Mouse (Mus musculus) neural tube, embryonic 14.5 days (tissue): ENCODE data around the gene Slc41a2. TPM values are rescaled to one million over a fixed set of nuclear protein-coding genes. Genes with fewer than 3 reads are reported as not detected.
A peak's percentile ranks its signal among the peaks of the same experiment; 100 is the strongest.

Source experiments
- ATAC-seq: fragments of 200-750 bp; cut with Nextera tagmentation; 2 replicates; pipeline ENCODE4 v1.8.0; 2017; ENCODE audit warnings: low read depth, mild to moderate bottlenecking, moderate TSS enrichment, moderate library complexity
- H3K27ac ChIP-seq: fragments of 300-500 bp; sonication (generic); 2 replicates; pipeline ENCODE4 v1.5.1; 2014; ENCODE audit warnings: low read depth, mild to moderate bottlenecking, control low read depth, low read length, moderate library complexity, mixed read lengths
- H3K27me3 ChIP-seq: fragments of 300-500 bp; sonication (generic); 2 replicates; pipeline ENCODE4 v1.6.1; 2014; ENCODE audit warnings: low read length; ENCODE audit not compliant: control insufficient read depth, insufficient read depth
- H3K36me3 ChIP-seq: fragments of 300-500 bp; sonication (generic); 2 replicates; pipeline ENCODE4 v1.6.1; 2014; ENCODE audit warnings: low read length, mixed read lengths; ENCODE audit not compliant: control insufficient read depth, insufficient read depth
- H3K4me1 ChIP-seq: fragments of 300-500 bp; sonication (generic); 2 replicates; pipeline ENCODE4 v1.6.1; 2014; ENCODE audit warnings: low read length; ENCODE audit not compliant: control insufficient read depth, insufficient read depth
- H3K4me2 ChIP-seq: fragments of 300-500 bp; sonication (generic); 2 replicates; pipeline ENCODE4 v1.6.1; 2014; ENCODE audit warnings: mild to moderate bottlenecking, low read depth, low read length, control low read depth
- H3K4me3 ChIP-seq: fragments of 300-500 bp; sonication (generic); 2 replicates; pipeline ENCODE4 v1.5.1; 2014; ENCODE audit warnings: low read depth, low read length, control low read depth, mixed read lengths
- H3K9ac ChIP-seq: fragments of 300-500 bp; sonication (generic); replicated peaks from 2 replicates; pipeline ENCODE4 v1.6.1; 2014; ENCODE audit warnings: low read depth, mild to moderate bottlenecking, control low read depth, low read length, mixed read lengths
- H3K9me3 ChIP-seq: fragments of 300-500 bp; sonication (generic); 2 replicates; pipeline ENCODE4 v1.6.1; 2016; ENCODE audit warnings: low read length; ENCODE audit not compliant: control insufficient read depth
- WGBS: fragments of 180-500 bp; shearing (Covaris S2); extraction: QIAGEN DNeasy Blood & Tissue Kit; methylation state at CpG from one replicate; pipeline ENCODE4 v1.1.7; 2014; 5-methylcytosine and 5-hydroxymethylcytosine counted together
- polyA plus RNA-seq: library from polyadenylated mRNA; unstranded; fragments of >200 nt; fragmentation: Nextera tagmentation; extraction: Ambion mirVana; gene quantifications from 2 replicates; pipeline ENCODE4 v1.2.1, GENCODE M21; 2014

Gene Slc41a2
- polyA plus RNA-seq, 1 experiment from 2014 or later, result 14.1 TPM

DNA sequence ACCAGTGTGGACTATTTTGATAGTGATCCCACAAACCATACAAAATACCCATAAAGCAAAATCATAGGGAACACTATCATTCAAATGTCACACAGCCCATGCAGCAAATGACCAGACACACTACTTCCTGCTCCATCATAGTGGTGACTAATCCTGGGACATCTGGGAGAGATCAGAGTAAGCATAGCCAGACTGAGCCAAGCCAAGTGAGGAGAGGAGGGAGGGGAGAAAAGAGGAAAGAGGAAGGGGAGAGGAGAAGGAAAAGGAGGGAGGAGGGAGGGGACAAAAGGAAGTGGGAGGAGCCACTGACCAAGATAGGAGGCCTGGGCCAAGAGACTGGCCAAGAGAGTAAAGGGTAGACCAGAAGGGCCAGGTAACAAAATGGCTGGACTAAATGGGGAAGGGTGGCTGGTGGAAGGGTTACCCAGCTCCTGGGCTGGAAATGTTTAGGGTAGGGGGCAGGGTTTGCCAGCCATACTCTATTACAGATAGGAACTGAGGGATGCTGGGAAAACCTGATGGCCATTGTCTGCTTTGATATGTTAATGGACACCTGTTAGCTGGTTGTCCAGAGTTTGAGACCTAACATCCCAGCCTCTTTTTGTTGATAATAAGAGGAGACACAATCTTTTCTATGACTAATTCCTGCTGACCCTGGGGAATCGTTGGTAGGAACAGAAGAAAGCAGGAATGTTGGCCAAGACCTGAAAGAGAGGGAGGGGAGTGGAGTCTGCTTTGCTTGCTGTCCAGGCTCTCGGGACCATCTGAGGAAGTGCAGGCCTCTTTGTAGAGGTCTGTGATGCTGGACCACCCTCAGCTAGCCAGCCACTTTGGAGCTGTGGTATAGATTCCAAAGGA is 6.4 kb upstream of the Slc41a2 start:
- ATAC-seq, result no peak
- H3K4me2 ChIP-seq, result no peak overlapping the region
- H3K27me3 ChIP-seq, result no peaks in the 10 kb centered on the region
- no peaks in the 10 kb centered on the region for H3K36me3 ChIP-seq
- WGBS, result 43% methylated on average over 2 of the region's 2 CpGs
- H3K4me3 ChIP-seq, result no peak overlapping the region
- H3K4me1 ChIP-seq, result no peaks in the 10 kb centered on the region
- H3K9me3 ChIP-seq, result no peaks in the 10 kb centered on the region
- no peak overlapping the region for H3K9ac ChIP-seq
- H3K27ac ChIP-seq, result no peak overlapping the region

DNA sequence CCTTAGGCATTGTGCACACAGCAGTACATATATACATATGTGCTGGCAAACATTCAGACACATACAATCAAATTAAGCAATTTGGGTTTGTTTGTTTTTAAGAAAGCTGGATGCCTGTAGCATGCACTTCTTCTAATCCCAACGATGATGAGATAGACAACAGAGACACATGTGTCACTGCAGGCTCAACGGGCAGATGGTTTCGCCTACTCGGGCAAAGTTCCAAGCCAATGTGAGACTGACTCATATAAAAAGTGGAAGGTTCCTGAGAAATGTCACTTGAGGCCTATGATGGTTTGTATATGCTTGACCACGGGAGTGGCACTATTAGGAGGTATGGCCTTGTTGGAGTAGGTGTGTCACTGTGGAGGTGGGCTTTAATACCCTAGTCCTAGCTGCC is 5.5 kb upstream of the Slc41a2 start:
- no peak overlapping the region for H3K9ac ChIP-seq
- H3K4me2 ChIP-seq, result no peak overlapping the region
- H3K9me3 ChIP-seq, result no peaks in the 10 kb centered on the region
- WGBS, result 92% methylated on average over 5 of the region's 5 CpGs
- no peaks in the 10 kb centered on the region for H3K27me3 ChIP-seq
- H3K4me1 ChIP-seq, result no peaks in the 10 kb centered on the region
- no peak for ATAC-seq
- H3K36me3 ChIP-seq, result no peaks in the 10 kb centered on the region
- no peak overlapping the region for H3K4me3 ChIP-seq
- no peak overlapping the region for H3K27ac ChIP-seq

DNA sequence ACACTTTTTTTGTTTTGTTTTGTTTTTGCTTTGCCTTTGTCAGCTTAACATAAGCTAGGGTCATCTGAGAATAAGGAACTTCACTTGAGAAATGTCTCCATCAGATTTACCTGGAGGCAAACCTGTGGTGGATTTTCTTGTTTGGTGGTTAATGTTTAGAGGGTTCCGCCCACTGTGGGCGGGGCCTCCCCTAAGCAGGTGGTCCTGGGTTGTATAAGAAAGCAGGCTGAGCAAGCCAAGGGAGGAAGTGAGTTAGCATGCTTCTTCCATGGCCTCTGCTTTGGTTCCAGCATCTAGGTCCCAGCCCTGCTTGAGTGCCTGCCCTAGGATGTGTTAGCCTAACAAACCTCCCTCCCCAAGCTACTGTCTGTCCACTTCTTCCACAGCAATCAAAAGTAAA is 3.5 kb upstream of the Slc41a2 start:
- Histone ChIP-seq H3K9me3 (no peaks in the 10 kb centered on the region), H3K4me2 (no peak overlapping the region), H3K9ac (no peak overlapping the region), H3K27ac (no peak overlapping the region), H3K27me3 (peaks cover 2% of the 10 kb centered on the region; the same call in 1 of the 2 replicates), H3K4me1 (no peaks in the 10 kb centered on the region), H3K36me3 (no peaks in the 10 kb centered on the region), H3K4me3 (no peak overlapping the region)
- WGBS, result 44% methylated on average over 2 of the region's 2 CpGs
- no peak for ATAC-seq

DNA sequence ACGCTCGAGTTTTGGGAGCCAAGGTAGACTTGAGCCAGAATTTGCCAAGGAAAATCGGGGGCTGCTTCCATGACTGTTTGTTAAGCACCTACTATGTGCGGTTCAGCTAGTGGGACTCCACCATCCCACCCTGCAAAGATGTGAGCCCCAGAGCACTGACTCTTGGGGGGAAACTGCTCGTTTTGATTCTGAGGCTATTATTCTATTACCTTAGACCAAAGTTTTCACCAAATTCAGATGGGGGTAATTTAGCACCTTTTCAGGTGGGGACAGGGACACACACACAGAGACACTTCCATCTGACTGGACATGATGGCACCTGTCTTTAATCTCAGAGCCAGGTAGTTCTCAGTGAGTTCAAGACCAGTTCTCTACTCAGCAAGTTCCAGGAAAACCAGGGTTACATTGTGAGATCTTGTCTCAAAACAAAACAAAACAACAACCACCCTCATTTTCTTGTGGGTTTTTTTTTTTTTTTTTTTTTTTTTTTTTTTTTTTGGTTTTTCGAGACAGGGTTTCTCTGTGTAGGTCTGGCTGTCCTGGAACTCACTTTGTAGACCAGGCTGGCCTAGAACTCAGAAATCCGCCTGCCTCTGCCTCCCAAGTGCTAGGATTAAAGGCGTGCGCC is 403 bp upstream of the Slc41a2 start:
- peak overlapping the region; percentile 84 for H3K4me2 ChIP-seq
- H3K27me3 ChIP-seq, result peaks cover 5% of the 10 kb centered on the region; the same call in 1 of the 2 replicates
- 51% methylated on average over 8 of the region's 9 CpGs for WGBS
- ATAC-seq, result no peak
- peak overlapping the region; percentile 79 for H3K9ac ChIP-seq
- H3K9me3 ChIP-seq, result no peaks in the 10 kb centered on the region
- H3K36me3 ChIP-seq, result no peaks in the 10 kb centered on the region
- H3K27ac ChIP-seq, result peak overlapping the region; percentile 84; the same call in 1 of the 2 replicates
- no peaks in the 10 kb centered on the region for H3K4me1 ChIP-seq
- peak overlapping the region; percentile 72 for H3K4me3 ChIP-seq

DNA sequence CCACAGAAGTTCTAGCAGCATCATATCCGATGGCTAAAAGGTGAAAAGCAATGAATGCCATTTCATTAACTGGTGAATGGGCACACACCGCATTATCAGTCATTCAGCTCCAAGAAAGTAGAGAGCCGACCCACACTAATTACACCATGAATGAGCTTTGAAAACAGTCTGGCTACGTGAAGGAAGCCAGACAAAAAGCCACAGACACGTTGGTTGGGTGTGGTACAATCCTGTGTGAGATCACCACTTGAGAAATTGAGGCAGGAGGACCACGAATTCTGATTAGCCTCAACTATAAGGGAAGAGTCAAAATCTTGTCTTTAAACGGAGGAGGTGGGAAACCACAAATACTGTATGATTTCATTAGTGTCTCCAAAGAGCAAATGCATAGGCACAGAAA is 1.3 kb downstream of the Slc41a2 start:
- Histone ChIP-seq H3K36me3 (no peaks in the 10 kb centered on the region), H3K27ac (no peak overlapping the region), H3K9me3 (no peaks in the 10 kb centered on the region), H3K4me3 (peak overlapping the region; percentile 72; the same call in 1 of the 2 replicates), H3K4me1 (no peaks in the 10 kb centered on the region), H3K27me3 (peaks cover 5% of the 10 kb centered on the region; the same call in 1 of the 2 replicates), H3K4me2 (peak overlapping the region; percentile 84; the same call in 1 of the 2 replicates), H3K9ac (no peak overlapping the region)
- 24% methylated on average over 7 of the region's 7 CpGs for WGBS
- ATAC-seq, result no peak

DNA sequence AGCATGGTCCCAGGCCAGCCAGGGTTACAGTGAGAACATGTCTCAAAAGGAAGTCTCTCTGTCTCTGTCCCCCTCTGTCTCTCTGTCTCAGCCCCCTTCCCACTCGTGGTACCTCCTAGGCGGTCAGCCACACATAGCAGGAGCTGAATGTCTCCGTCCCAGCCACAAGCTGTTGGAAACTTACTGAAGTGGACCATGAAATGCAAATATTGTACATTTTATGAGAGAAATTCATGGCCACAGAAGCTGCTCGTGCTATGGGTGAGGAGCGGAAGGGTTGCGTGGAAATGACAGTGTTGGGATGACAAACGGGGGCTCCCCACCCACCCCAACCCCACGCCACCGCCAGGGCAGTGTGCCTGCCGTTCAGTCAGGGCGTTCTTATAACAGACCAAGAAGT is 5.1 kb downstream of the Slc41a2 start:
- H3K9me3 ChIP-seq, result no peaks in the 10 kb centered on the region
- H3K4me3 ChIP-seq, result no peak overlapping the region
- no peak overlapping the region for H3K27ac ChIP-seq
- H3K4me1 ChIP-seq, result no peaks in the 10 kb centered on the region
- H3K27me3 ChIP-seq, result peaks cover 5% of the 10 kb centered on the region; the same call in 1 of the 2 replicates
- ATAC-seq, result no peak
- H3K9ac ChIP-seq, result no peak overlapping the region
- WGBS, result 85% methylated on average over 11 of the region's 11 CpGs
- no peaks in the 10 kb centered on the region for H3K36me3 ChIP-seq
- H3K4me2 ChIP-seq, result no peak overlapping the region

DNA sequence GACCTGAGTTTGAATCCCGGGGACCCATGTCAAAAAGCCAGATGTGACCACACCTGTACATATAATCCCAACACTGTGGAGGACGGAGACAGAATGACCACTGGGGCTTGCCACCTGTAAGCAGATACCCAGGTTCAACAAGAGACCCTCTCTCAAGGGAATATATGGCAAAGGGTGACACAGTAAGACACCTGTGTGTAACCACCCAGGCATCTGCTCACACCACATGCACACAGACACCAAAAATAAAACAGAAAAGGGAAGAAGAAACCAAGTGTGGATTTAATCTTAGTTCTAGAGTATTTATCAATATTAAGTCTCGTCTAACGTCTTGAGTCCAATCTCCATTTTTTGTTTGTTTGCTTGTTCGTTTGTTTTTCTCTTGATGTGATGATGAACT is 5.9 kb downstream of the Slc41a2 start:
- no peaks in the 10 kb centered on the region for H3K36me3 ChIP-seq
- H3K4me1 ChIP-seq, result no peaks in the 10 kb centered on the region
- no peak overlapping the region for H3K27ac ChIP-seq
- no peak overlapping the region for H3K4me3 ChIP-seq
- H3K4me2 ChIP-seq, result no peak overlapping the region
- ATAC-seq, result no peak
- H3K9me3 ChIP-seq, result no peaks in the 10 kb centered on the region
- 0 out of 2 replicates have a peak, but pooled peaks cover 3% of the 10 kb centered on the region for H3K27me3 ChIP-seq
- 87% methylated on average over 5 of the region's 5 CpGs for WGBS
- H3K9ac ChIP-seq, result no peak overlapping the region

DNA sequence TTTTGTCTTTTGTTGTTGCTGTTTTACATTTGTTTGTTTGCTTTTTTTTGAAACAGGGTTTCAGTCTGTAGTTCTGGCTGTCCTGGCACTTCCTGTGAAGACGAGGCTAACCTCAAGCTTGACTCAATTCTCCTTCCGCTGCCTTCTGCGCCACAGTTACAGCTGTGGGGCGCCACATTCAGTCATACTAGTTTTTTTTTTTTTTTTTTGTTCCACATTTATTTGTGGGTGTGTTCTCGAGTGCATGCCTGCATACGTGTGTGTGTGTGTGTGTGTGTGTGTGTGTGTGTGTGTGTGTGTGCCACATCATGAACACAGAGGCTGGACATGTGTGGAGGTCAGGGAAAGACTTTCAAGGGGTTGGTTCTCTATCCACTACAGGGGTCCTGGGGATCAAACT is 7.3 kb downstream of the Slc41a2 start:
- no peak for ATAC-seq
- Histone ChIP-seq H3K9ac (no peak overlapping the region), H3K27ac (no peak overlapping the region), H3K36me3 (no peaks in the 10 kb centered on the region), H3K4me2 (no peak overlapping the region), H3K4me3 (no peak overlapping the region), H3K27me3 (no peaks in the 10 kb centered on the region), H3K4me1 (no peaks in the 10 kb centered on the region), H3K9me3 (no peaks in the 10 kb centered on the region)
- 89% methylated on average over 6 of the region's 6 CpGs for WGBS

DNA sequence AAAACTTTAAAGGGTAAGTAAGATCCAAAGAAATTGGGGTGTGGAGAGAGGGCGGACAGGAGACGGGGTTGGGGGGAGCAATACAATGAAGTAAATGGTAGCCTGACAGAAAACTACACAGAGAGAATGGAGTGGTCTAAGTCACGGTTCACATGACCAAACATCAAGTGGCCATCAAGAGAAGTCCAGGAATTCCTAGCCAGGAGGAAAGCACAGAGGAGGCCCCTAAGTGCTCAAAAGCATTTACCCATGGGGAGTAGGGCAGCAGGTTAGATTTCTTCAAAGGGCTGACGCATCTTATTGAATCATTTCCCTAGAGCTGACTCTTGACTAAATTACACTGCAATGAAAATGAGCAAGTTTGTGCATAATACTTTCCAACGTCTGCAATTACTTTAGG is 8.9 kb downstream of the Slc41a2 start:
- Histone ChIP-seq H3K36me3 (no peaks in the 10 kb centered on the region), H3K4me3 (no peak overlapping the region), H3K4me2 (no peak overlapping the region), H3K27me3 (no peaks in the 10 kb centered on the region), H3K27ac (no peak overlapping the region), H3K9me3 (no peaks in the 10 kb centered on the region), H3K4me1 (no peaks in the 10 kb centered on the region), H3K9ac (no peak overlapping the region)
- 69% methylated on average over 5 of the region's 5 CpGs for WGBS
- no peak for ATAC-seq
